Mouse (Mus musculus): ENCODE results near the gene Nectin4. TPM values are rescaled to one million over a fixed set of nuclear protein-coding genes. Genes with fewer than 3 reads are reported as not detected.

Gene Nectin4
- total and polyA plus RNA-seq, 3 experiments = 0.30 to 2.7 (median 0.49) TPM

- no peak for TF ChIP-seq MAFK (IDR thresholded peaks at IDR 0.05; ENCODE audit: insufficient replicate concordance, low read length)
- TF ChIP-seq ZC3H11A (IDR thresholded peaks at IDR 0.05; ENCODE audit: low read depth, low read length) = no peak
- TF ChIP-seq SMC3 (IDR thresholded peaks at IDR 0.05; ENCODE audit: low read depth, low read length) = no peak
- TF ChIP-seq JUND (conservative IDR thresholded peaks at IDR 0.05; ENCODE audit: low read depth, low read length) = no peak
- TF ChIP-seq SIN3A (IDR thresholded peaks at IDR 0.05; ENCODE audit: low read length) = no peak
- TF ChIP-seq ZNF384 (IDR thresholded peaks at IDR 0.05; ENCODE audit: low read depth, low read length) = no peak
- Histone ChIP-seq H3K4me1 (ENCODE audit: control insufficient read depth in 1 of 2, insufficient read depth in 2 of 2) (peaks cover 0 to 5% of the 10 kb centered on the region in 2 experiments; a peak in 1 of 4 replicates), H3K4me2 (ENCODE audit: insufficient read depth, low read depth, poor library complexity, severe bottlenecking) (no peak overlapping the region), H3K4me3 (replicated peaks in 1 of 3; ENCODE audit: low read depth in 2 of 3, low read length in 2 of 3, poor library complexity in 1 of 3) (no peak overlapping the region), H3K9me3 (replicated peaks; ENCODE audit: low read length) (peaks cover 6% of the 10 kb centered on the region), H3K36me3 (replicated peaks in 1 of 2; ENCODE audit: control insufficient read depth in 1 of 2, insufficient read depth in 1 of 2, low read length in 1 of 2) (peaks cover 30 to 55% of the 10 kb centered on the region in 2 experiments), H3K79me2 (replicated peaks; ENCODE audit: control insufficient read depth, extremely low read depth, insufficient read depth, poor library complexity, severe bottlenecking) (0 out of 2 replicates have a peak, but pooled peaks cover 2% of the 10 kb centered on the region), H3K27ac (ENCODE audit: insufficient read depth, low read depth) (no peak overlapping the region), H3K27me3 (replicated peaks) (no peaks in the 10 kb centered on the region), H3K9ac (ENCODE audit: insufficient read depth, low read depth) (no peak overlapping the region)
- dilution Hi-C loops (cut with MboI; ENCODE audit: extremely low pct_ligation_motif_present, extremely low pct_unique_long_range_greater_than_20kb, low sequenced_read_pairs) = no loop called here
- in situ Hi-C loops (cut with MboI; ENCODE audit: low pct_ligation_motif_present, low pct_unique_long_range_greater_than_20kb, low sequenced_read_pairs) = loop anchor here (5.0 kb wide), 1 partner anchor 117 kb away; no protein-coding TSS in a partner anchor
- no peak for DNase-seq (ENCODE audit: extremely low read depth)
Observed at GRCm38 (mm10) chr1:171360253-171360652, 9.6 kb upstream of the Nectin4 start.

- no peak within 1 kb of the TSS for H3K27ac ChIP-seq (ENCODE audit: insufficient read depth, low read depth)
- no peak for TF ChIP-seq ELF1 (IDR thresholded peaks at IDR 0.05; ENCODE audit: low read depth, low read length)
- no peak for TF ChIP-seq E2F4 (IDR thresholded peaks at IDR 0.05; ENCODE audit: insufficient replicate concordance, low read depth, low read length)
- TF ChIP-seq ETS1 (conservative IDR thresholded peaks at IDR 0.05; ENCODE audit: low read depth, low read length) = no peak
Observed at GRCm38 (mm10) chr1:171360656-171361055, 9.2 kb upstream of the Nectin4 start, which contains the start of gene Klhdc9. Klhdc9 (minus strand) TSS chr1:171360798.

GRCm38 (mm10) chr1:171361106-171362103 is 8.5 kb upstream of the Nectin4 start:
- dilution Hi-C loops (cut with MboI; ENCODE audit: extremely low pct_ligation_motif_present, extremely low pct_unique_long_range_greater_than_20kb, low sequenced_read_pairs) (no loop called here), in situ Hi-C loops (cut with MboI; ENCODE audit: low pct_ligation_motif_present, low pct_unique_long_range_greater_than_20kb, low sequenced_read_pairs) (loop anchor here (5.0 kb wide), 1 partner anchor 116 kb away; no protein-coding TSS in a partner anchor)
- Histone ChIP-seq H3K27me3 (replicated peaks) (no peaks in the 10 kb centered on the region), H3K4me2 (ENCODE audit: insufficient read depth, low read depth, poor library complexity, severe bottlenecking) (no peak overlapping the region), H3K9ac (ENCODE audit: insufficient read depth, low read depth) (no peak overlapping the region), H3K4me3 (replicated peaks in 1 of 3; ENCODE audit: low read depth in 2 of 3, low read length in 2 of 3, poor library complexity in 1 of 3) (no peak overlapping the region), H3K36me3 (replicated peaks in 1 of 2; ENCODE audit: control insufficient read depth in 1 of 2, insufficient read depth in 1 of 2, low read length in 1 of 2) (peaks cover 30 to 50% of the 10 kb centered on the region in 2 experiments), H3K79me2 (replicated peaks; ENCODE audit: control insufficient read depth, extremely low read depth, insufficient read depth, poor library complexity, severe bottlenecking) (no peaks in the 10 kb centered on the region), H3K9me3 (replicated peaks; ENCODE audit: low read length) (peaks cover 5% of the 10 kb centered on the region), H3K27ac (ENCODE audit: insufficient read depth, low read depth) (no peak overlapping the region), H3K4me1 (ENCODE audit: control insufficient read depth in 1 of 2, insufficient read depth in 2 of 2) (peaks cover 0 to 5% of the 10 kb centered on the region in 2 experiments; a peak in 1 of 4 replicates)
- peak; percentile 75 for DNase-seq (ENCODE audit: extremely low read depth)
- TF ChIP-seq POLR2A (IDR thresholded peaks at IDR 0.05; ENCODE audit: low read depth, low read length) (0 out of 2 replicates have a peak, but pooled peaks have one; percentile 24), TCF12 (IDR thresholded peaks at IDR 0.05; ENCODE audit: low read depth, low read length) (no peak), BHLHE40 (IDR thresholded peaks at IDR 0.05; ENCODE audit: low read depth, low read length) (no peak), RAD21 (IDR thresholded peaks at IDR 0.05; ENCODE audit: low read depth, low read length) (peak; percentile 94), SMC3 (IDR thresholded peaks at IDR 0.05; ENCODE audit: low read depth, low read length) (peak; percentile 91), TBP (conservative IDR thresholded peaks at IDR 0.05; ENCODE audit: low read depth, low read length) (no peak), MAX (IDR thresholded peaks at IDR 0.05; ENCODE audit: low read length) (no peak), CTCF (conservative IDR thresholded peaks at IDR 0.05 in 1 of 2, IDR thresholded peaks at IDR 0.05 in 1 of 2; ENCODE audit: low read depth in 2 of 2, low read length in 2 of 2) (peak; percentile 77 to 95)

More at GRCm38 (mm10) chr1:171360656-171361055, 9.2 kb upstream of the Nectin4 start, which contains the start of gene Klhdc9:
- Histone ChIP-seq H3K4me1 (ENCODE audit: control insufficient read depth in 1 of 2, insufficient read depth in 2 of 2) (peaks cover 0 to 5% of the 10 kb centered on the region in 2 experiments; a peak in 1 of 4 replicates), H3K79me2 (replicated peaks; ENCODE audit: control insufficient read depth, extremely low read depth, insufficient read depth, poor library complexity, severe bottlenecking) (0 out of 2 replicates have a peak, but pooled peaks cover 2% of the 10 kb centered on the region), H3K27me3 (replicated peaks) (no peaks in the 10 kb centered on the region), H3K9ac (ENCODE audit: insufficient read depth, low read depth) (no peak within 1 kb of the TSS), H3K9me3 (replicated peaks; ENCODE audit: low read length) (peaks cover 6% of the 10 kb centered on the region), H3K4me2 (ENCODE audit: insufficient read depth, low read depth, poor library complexity, severe bottlenecking) (no peak within 1 kb of the TSS), H3K36me3 (replicated peaks in 1 of 2; ENCODE audit: control insufficient read depth in 1 of 2, insufficient read depth in 1 of 2, low read length in 1 of 2) (peaks cover 30 to 55% of the 10 kb centered on the region in 2 experiments), H3K4me3 (replicated peaks in 1 of 3; ENCODE audit: low read depth in 2 of 3, low read length in 2 of 3, poor library complexity in 1 of 3) (no peak within 1 kb of the TSS)
- in situ Hi-C loops (cut with MboI; ENCODE audit: low pct_ligation_motif_present, low pct_unique_long_range_greater_than_20kb, low sequenced_read_pairs) (loop anchor here (5.0 kb wide), 1 partner anchor 117 kb away; no protein-coding TSS in a partner anchor), dilution Hi-C loops (cut with MboI; ENCODE audit: extremely low pct_ligation_motif_present, extremely low pct_unique_long_range_greater_than_20kb, low sequenced_read_pairs) (no loop called here)
- no peak for DNase-seq (ENCODE audit: extremely low read depth)
